Mouse (Mus musculus) lung, embryonic 16.5 days (tissue): ENCODE results near the gene Ptprs. TPM values are rescaled to one million over a fixed set of nuclear protein-coding genes. Genes with fewer than 3 reads are reported as not detected.
A peak's percentile ranks its signal among the peaks of the same experiment; 100 is the strongest.

ENCODE experiments used
- ATAC-seq: fragments of 200-750 bp; cut with Nextera tagmentation; 2 replicates; pipeline ENCODE4 v1.8.0; 2017; ENCODE audit warnings: low read depth, mild to moderate bottlenecking, moderate library complexity
- H3K27ac ChIP-seq: fragments of 300-500 bp; sonication (generic); 2 replicates; pipeline ENCODE4 v1.5.1; 2014; ENCODE audit warnings: mild to moderate bottlenecking, control low read depth, low read length
- H3K27me3 ChIP-seq: fragments of 300-500 bp; sonication (generic); 2 replicates; pipeline ENCODE4 v1.6.1; 2014; ENCODE audit warnings: low read depth, low read length, mixed read lengths; ENCODE audit not compliant: control insufficient read depth, insufficient read depth
- H3K36me3 ChIP-seq: fragments of 300-500 bp; sonication (generic); 2 replicates; pipeline ENCODE4 v1.6.1; 2014; ENCODE audit warnings: low read length; ENCODE audit not compliant: control insufficient read depth, insufficient read depth
- H3K4me1 ChIP-seq: fragments of 300-500 bp; sonication (generic); replicated peaks from 2 replicates; pipeline ENCODE4 v1.6.1; 2014; ENCODE audit warnings: low read length, mixed read lengths; ENCODE audit not compliant: control insufficient read depth, insufficient read depth
- H3K4me2 ChIP-seq: fragments of 300-500 bp; sonication (generic); 2 replicates; pipeline ENCODE4 v1.6.1; 2014; ENCODE audit warnings: low read depth, low read length, control low read depth
- H3K4me3 ChIP-seq: fragments of 300-500 bp; sonication (generic); 2 replicates; pipeline ENCODE4 v1.5.1; 2014; ENCODE audit warnings: mild to moderate bottlenecking, low read length, control low read depth
- H3K9ac ChIP-seq: fragments of 300-500 bp; sonication (generic); 2 replicates; pipeline ENCODE4 v1.6.1; 2014; ENCODE audit warnings: low read length, control low read depth
- H3K9me3 ChIP-seq: fragments of 300-500 bp; sonication (generic); 2 replicates; pipeline ENCODE4 v1.6.1; 2016; ENCODE audit warnings: low read length; ENCODE audit not compliant: control insufficient read depth
- WGBS: fragments of 180-500 bp; shearing (Covaris S2); extraction: QIAGEN DNeasy Blood & Tissue Kit; methylation state at CpG from one replicate; pipeline ENCODE4 v1.1.7; 2014; 5-methylcytosine and 5-hydroxymethylcytosine counted together
- polyA plus RNA-seq: library from polyadenylated mRNA; unstranded; fragments of >200 nt; fragmentation: Nextera tagmentation; extraction: Ambion mirVana; gene quantifications from 2 replicates; pipeline ENCODE4 v1.2.1, GENCODE M21; 2015

Gene Ptprs
- polyA plus RNA-seq, 1 experiment from 2014 or later, result 59.1 TPM

- ATAC-seq, result no peak
- H3K4me1 ChIP-seq, result peaks cover 54% of the 10 kb centered on the region
Observed at GRCm38 (mm10) chr17:56464817-56465216, 11.5 kb downstream of the Ptprs start.

GRCm38 (mm10) chr17:56464345-56464744 lies 11.9 kb downstream of the Ptprs start:
- Histone ChIP-seq H3K4me1 (peaks cover 52% of the 10 kb centered on the region), H3K36me3 (no peaks in the 10 kb centered on the region), H3K27me3 (no peaks in the 10 kb centered on the region), H3K4me2 (no peak overlapping the region), H3K9me3 (no peaks in the 10 kb centered on the region), H3K27ac (no peak overlapping the region), H3K9ac (no peak overlapping the region), H3K4me3 (no peak overlapping the region)
- WGBS, result 88% methylated on average over 2 of the region's 2 CpGs
- ATAC-seq, result no peak

More at GRCm38 (mm10) chr17:56464817-56465216, 11.5 kb downstream of the Ptprs start:
- WGBS, result 63% methylated on average over 7 of the region's 7 CpGs
- no peak overlapping the region for H3K4me2 ChIP-seq
- no peak overlapping the region for H3K9ac ChIP-seq
- H3K36me3 ChIP-seq, result no peaks in the 10 kb centered on the region
- H3K27me3 ChIP-seq, result no peaks in the 10 kb centered on the region
- no peaks in the 10 kb centered on the region for H3K9me3 ChIP-seq
- no peak overlapping the region for H3K4me3 ChIP-seq
- no peak overlapping the region for H3K27ac ChIP-seq

DNA sequence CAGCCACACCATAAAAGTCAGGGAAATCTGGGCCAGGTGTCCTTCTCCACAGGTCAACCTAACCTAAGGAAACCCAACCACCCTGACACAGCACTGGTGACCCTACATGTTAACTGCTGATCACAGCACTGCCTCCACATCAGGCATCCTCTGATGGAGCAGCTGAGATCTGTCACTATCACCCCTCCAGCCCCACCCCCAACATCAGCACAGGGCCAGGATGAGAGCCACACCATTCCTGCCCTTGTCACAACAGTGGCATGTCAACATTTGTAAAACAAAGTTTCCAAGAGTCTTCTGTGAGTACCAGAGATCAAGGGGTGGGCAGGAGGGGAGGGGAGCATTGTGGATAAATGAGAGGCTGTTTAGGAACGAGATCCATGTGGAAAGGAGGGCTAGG lies 12.8 kb downstream of the Ptprs start:
- Histone ChIP-seq H3K4me1 (peaks cover 45% of the 10 kb centered on the region), H3K9me3 (no peaks in the 10 kb centered on the region), H3K36me3 (no peaks in the 10 kb centered on the region), H3K27me3 (no peaks in the 10 kb centered on the region), H3K9ac (no peak overlapping the region), H3K4me3 (no peak overlapping the region; the same call in 1 of the 2 replicates), H3K4me2 (peak overlapping the region; percentile 91), H3K27ac (peak overlapping the region; percentile 97)
- ATAC-seq, result peak; percentile 5; the same call in 1 of the 2 replicates
- 5% methylated on average over 1 of the region's 1 CpGs for WGBS

GRCm38 (mm10) chr17:56462835-56463455 lies 13.3 kb downstream of the Ptprs start:
- Histone ChIP-seq H3K4me3 (peak overlapping the region; percentile 76), H3K9me3 (no peaks in the 10 kb centered on the region), H3K27ac (peak overlapping the region; percentile 97), H3K9ac (peak overlapping the region; percentile 65), H3K27me3 (no peaks in the 10 kb centered on the region), H3K4me1 (peaks cover 42% of the 10 kb centered on the region), H3K36me3 (no peaks in the 10 kb centered on the region), H3K4me2 (peak overlapping the region; percentile 91)
- whole genome bisulfite sequencing, result 5% methylated on average over 17 of the region's 17 CpGs
- ATAC-seq, result no peak

DNA sequence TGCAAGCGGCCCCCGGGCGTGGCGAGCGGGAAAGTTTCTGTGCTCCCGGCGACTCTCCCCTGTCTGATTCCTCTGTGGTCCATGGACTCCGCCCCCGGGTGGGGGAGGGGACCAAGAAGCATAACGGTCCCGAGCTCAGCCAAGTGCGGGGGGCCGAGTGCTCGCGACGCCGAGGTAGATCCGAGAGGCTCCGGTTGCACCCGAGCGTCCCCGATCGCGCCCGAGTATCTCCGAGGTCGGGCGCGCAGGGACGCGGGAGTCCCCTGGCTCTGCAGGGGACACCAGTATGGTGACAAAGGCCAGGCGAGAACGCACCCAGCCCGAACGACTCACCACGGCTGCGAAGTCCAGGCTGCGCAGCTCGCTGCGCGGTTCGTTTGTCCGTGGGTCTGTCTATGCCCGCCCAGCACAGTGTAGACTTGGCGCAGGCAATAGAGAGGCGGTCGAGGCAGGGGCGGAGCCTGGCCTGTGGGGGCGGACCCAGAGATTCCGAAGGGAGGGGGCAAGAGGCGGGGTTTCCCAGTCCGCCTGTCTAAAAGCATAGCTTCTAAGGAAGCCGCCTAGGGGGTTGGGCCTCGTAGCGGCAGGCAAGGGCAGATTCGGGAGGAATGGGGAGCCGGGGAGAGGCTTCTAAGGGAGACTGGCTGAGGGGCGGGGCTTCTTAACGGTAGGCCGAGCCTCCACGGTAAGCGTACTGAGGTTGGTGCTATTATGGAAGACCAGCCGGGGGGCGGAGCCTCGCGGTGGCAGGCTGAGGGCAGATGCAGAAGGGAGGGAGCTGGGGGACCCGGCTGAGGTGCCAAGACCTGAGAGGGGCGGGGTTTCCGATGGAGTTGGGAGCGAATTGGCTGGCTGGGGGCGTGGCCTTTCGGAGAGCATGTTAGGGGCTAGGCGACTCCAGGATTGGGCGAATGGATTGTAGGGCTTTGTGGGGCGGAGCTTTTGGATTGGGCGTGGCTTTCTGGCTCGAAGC lies 14.2 kb downstream of the Ptprs start:
- Histone ChIP-seq H3K4me3 (peak overlapping the region; percentile 76), H3K9me3 (no peaks in the 10 kb centered on the region), H3K4me2 (peak overlapping the region; percentile 91), H3K4me1 (peaks cover 36% of the 10 kb centered on the region), H3K27me3 (no peaks in the 10 kb centered on the region), H3K36me3 (peaks cover 2% of the 10 kb centered on the region; the same call in 1 of the 2 replicates), H3K9ac (peak overlapping the region; percentile 87), H3K27ac (peak overlapping the region; percentile 97)
- WGBS, result 0% methylated on average over 73 of the region's 77 CpGs
- peak; percentile 92 for ATAC-seq

DNA sequence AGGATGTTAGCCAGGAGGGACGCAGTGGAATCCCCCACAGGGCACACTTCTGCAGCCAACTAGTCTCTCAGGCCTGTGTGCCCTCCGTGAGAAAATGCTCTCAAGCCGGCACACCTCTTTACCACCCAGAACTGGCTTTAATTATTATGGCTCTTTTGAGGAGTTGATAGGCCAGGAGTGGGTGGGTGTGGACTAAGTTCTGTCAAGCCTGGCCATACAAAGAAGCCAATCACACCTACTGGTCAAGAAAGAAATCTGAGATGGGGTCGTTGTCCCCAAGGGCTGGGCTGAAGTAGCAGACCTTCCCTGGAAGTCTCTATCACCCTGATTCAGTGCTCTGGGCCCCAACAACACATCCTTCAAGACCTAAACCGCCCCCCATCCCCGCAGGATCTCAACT lies 15.4 kb downstream of the Ptprs start:
- WGBS, result 9% methylated on average over 6 of the region's 6 CpGs
- Histone ChIP-seq H3K36me3 (peaks cover 2% of the 10 kb centered on the region), H3K4me2 (peak overlapping the region; percentile 91), H3K4me3 (peak overlapping the region; percentile 76), H3K9me3 (no peaks in the 10 kb centered on the region), H3K9ac (peak overlapping the region; percentile 87), H3K27ac (peak overlapping the region; percentile 97; the same call in 1 of the 2 replicates), H3K27me3 (no peaks in the 10 kb centered on the region), H3K4me1 (peaks cover 32% of the 10 kb centered on the region)
- ATAC-seq, result no peak

GRCm38 (mm10) chr17:56457442-56457841 lies 18.8 kb downstream of the Ptprs start:
- no peak overlapping the region for H3K4me3 ChIP-seq
- H3K4me1 ChIP-seq, result peaks cover 17% of the 10 kb centered on the region
- no peaks in the 10 kb centered on the region for H3K27me3 ChIP-seq
- peaks cover 19% of the 10 kb centered on the region for H3K36me3 ChIP-seq
- no peak overlapping the region for H3K27ac ChIP-seq
- ATAC-seq, result no peak
- no peak overlapping the region for H3K9ac ChIP-seq
- WGBS, result 86% methylated on average over 1 of the region's 1 CpGs
- H3K9me3 ChIP-seq, result no peaks in the 10 kb centered on the region
- H3K4me2 ChIP-seq, result no peak overlapping the region

DNA sequence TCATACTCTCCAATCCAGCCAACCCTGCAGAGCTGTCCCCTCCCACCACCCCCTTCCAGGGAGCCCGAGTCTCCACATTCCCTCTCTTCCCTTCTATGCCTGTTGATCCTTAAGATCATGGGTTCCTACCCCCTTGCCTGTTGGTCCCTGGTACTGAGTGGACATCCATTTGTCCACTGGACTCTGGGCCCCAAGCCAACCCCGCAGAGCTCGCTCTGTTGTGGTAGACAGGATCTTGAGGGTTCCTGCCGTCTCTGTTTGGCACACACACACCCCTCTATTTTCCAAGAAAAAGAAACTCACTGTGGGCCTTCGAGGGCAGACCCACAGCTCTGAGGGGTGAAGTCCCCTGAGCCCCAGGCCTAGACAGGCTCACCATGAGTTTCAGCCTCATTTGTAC lies 19.9 kb downstream of the Ptprs start:
- peaks cover 27% of the 10 kb centered on the region for H3K36me3 ChIP-seq
- 68% methylated on average over 5 of the region's 5 CpGs for WGBS

DNA sequence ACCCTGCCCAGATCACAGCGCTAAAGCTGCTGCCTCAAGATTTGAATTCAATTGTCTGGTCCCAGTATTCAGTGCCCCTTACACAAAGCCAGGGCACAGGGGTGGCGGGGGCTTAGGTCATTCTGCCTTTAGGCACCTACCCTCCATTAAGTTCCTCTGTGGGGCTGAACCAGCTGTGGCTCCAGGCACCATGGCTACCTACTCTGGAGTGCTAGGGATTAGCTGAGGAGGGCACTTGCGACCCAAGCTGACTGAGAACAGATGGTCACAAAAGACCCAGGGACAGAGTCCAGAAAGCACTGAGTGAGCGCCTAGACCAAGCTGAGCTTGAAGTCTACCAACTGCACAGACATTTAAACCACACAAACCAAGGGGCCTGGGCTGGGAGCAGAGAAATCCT lies 22.6 kb downstream of the Ptprs start:
- no peak for ATAC-seq
- Histone ChIP-seq H3K36me3 (peaks cover 47% of the 10 kb centered on the region), H3K4me3 (no peak overlapping the region), H3K27me3 (no peaks in the 10 kb centered on the region), H3K27ac (no peak overlapping the region), H3K4me2 (no peak overlapping the region), H3K9me3 (no peaks in the 10 kb centered on the region), H3K4me1 (no peaks in the 10 kb centered on the region), H3K9ac (no peak overlapping the region)
- 87% methylated on average over 4 of the region's 4 CpGs for WGBS

More for the DNA sequence above, 19.9 kb downstream of the Ptprs start:
- no peak overlapping the region for H3K4me3 ChIP-seq
- H3K4me2 ChIP-seq, result no peak overlapping the region
- peaks cover 17% of the 10 kb centered on the region for H3K4me1 ChIP-seq
- no peak for ATAC-seq
- no peaks in the 10 kb centered on the region for H3K9me3 ChIP-seq
- no peaks in the 10 kb centered on the region for H3K27me3 ChIP-seq
- H3K27ac ChIP-seq, result no peak overlapping the region
- no peak overlapping the region for H3K9ac ChIP-seq
